Mouse (Mus musculus) adrenal gland, postnatal 25 days (tissue): ENCODE measurements at regions not wholly inside any gene's neighbourhood (a gene's known extent, or its start where the extent isn't known, plus 50 kb on each side); places are given as distances from the start of the nearest gene placed in this dataset.
"Not testable (repeated sequence)": the region's sequence is repeated elsewhere in the genome, so short reads cannot be mapped to it uniquely, and the experiment has no call there.

Experiments
- DNase-seq: peaks from one replicate; pipeline ENCODE4 v3.0.0; 2021; ENCODE audit warnings: mixed read lengths

DNA sequence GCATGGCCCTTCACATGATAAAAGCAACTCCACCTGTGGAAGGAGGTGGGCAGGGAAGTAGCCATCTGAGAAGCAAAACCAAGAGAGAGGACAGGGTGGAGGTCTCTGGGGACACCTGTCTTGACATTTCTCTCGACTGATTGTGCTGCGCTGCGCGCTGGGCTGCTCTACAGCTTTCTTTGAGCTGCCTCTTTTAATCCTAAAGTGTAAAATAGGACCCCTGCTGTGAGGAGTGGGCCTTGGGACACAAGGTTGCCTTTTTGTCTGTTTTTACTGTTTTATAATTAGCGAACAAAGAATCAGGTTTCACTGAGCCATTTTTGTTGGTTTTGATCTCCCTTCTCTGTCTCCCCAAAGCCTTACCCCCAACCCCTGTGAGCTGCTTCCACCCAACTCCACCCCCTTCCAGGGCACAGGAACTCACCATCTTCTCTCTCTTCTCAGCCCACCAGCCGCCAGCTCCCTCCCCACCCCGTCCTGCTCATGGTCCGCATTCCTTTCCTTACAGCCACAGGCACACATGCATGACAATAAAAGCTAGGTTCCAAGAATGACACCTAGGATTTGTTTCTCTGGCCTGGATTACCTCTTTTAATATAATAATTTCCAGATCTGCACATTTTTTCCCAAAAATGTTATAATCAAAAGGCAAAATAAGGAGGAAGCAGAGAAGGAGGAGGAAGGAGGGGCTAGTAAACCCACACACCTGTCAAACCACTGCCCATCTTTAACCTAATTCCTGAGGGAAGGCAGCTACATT lies 57.3 kb downstream of the Cbln4 start:
- DNase-seq, result no peak

DNA sequence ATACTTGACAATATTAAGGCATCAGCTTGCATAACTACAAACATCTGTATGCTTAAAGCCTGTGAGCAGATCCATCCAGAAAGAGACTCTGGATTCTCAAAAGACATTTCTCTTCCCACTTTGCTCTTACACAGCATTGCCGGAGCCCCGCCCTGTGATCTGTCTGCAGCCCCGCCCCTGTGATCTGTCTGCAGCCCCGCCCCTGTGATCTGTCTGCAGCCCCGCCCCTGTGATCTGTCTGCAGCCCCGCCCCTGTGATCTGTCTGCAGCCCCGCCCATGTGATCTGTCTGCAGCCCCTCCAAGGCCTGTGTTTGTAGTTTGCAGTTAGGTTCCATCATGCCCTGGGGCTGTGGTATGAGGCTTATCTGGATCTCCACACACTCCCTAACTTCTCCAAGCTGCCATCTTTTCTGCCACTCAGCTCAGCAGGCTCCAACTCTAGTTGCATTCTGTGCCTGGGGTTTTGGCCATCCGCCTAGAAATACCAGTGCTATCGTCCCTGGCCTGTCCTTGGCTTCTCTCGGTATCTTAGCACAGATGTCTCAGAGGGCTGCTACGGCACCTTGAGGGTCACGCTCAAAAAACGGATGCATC lies 73.9 kb downstream of the Cbln4 start:
- DNase-seq, result peak; percentile 51

DNA sequence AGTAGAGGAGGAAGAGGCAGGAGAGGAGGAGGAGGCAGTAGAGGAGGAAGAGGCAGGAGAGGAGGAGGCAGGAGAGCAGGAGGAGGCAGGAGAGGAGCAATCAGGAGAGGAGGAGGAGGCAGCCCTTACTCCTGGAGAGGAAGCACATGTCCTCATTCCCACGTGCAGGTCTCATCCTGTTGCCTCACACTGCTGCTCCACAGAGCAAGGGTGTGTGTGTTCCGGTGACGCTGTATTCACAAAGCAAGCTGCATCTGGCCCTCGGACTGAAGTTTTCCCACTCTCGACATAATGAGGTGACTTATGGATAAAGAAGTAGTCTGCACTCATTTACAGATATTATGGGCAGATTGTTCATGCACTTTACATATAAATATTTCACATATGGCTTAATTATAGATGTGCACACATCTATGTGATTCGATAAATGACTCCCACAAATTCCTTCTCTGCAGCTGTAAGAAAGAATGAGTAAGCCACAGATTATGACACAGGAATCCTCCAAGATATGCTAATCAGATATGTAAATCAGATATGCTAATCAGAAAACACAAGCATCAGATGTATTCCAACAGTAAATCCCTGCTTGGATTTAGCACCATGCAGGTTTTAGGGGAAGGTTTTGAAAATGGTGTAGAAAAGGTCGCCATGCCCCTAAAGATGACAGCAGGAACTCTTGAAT lies 96.6 kb downstream of the Cbln4 start:
- no peak for DNase-seq

DNA sequence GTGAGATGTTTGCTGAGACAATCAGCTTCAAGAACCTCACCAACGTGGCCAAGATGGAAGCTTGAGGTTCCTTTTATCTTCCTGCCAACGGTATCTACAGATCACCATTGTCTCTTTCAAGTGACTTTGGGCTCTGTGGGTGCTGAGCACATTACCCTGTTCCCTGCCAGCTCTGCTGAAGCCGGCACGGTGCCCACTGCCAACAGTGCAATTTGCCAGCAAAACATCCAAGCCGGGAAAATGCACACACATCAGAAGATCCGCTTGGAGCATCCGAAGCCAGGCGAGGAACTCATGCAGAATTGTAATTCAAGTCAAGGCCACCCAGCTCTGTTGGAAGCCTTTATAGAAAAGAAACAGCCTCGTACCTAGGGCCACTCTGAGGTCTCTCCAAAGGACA lies 100.6 kb downstream of the Cbln4 start:
- no peak for DNase-seq

DNA sequence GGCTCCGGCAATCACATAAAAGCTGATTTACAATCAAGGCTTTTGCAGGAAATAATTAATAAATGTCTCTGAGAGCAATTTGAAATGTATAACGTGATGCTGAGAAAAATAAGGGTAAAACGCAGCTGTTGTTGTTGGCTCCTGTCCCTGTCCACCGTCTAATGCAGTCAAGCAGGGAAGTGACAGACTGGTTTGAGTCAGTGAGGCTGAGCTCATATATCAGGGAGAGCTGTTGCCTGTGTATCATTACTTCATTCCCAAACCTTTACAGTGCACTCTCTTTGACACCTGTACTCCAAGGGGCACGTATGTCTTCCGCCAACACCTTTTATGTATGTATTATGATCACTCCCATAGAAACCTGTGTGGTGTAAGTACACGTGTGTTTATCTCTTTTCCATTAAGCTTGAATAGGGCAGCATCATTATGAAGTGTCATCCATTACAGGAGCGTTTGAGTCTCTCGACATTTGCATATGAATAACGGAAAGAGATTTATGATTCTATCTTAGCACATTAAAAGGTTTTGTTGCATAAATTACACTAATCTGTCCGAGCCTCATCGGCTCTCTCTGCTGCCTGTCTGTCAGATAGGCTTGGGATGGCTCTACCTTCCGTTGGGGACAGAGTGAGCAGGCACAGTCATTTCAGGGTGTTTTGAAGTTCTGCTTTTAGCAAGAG lies 107.5 kb downstream of the Cbln4 start:
- no peak for DNase-seq

DNA sequence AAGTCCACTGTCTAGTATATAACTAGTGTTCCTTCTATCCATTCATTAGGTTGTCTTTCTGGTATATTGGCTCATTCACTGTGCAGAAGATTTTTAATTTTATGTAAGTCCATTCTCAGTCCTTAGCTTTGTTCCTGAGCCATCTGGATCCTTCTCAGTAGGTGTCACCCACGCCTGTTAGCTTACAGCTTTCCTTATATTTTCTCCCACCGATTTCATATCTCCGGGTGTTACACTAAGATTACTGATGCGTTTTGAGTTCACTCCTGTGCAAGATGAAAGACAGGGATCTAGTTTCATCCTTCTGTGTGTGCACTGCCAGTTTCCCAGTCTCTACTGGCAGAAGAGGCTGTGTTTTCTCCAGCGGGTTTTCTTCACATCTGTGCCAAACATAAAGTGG lies 122.3 kb downstream of the Cbln4 start:
- DNase-seq, result no peak

DNA sequence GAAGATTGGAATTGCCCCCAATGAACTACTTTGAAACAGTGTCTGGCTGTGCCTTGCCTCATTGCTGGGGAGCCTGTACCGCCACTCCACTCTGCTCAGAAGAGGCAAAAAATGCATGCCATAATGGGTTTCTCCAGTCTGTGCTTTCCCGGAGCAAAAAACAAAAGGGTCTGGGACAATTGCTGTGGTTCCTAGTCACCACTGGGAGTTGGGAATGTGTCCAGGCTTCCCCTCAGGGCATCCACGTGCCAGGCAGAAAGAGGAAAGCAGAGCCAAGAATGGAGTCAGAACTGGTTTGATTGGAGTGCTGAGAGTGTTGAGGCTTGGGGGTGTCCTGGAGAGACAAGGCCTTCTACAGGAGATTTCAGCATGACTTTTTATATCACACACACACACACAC lies 156.0 kb downstream of the Cbln4 start:
- no peak for DNase-seq

DNA sequence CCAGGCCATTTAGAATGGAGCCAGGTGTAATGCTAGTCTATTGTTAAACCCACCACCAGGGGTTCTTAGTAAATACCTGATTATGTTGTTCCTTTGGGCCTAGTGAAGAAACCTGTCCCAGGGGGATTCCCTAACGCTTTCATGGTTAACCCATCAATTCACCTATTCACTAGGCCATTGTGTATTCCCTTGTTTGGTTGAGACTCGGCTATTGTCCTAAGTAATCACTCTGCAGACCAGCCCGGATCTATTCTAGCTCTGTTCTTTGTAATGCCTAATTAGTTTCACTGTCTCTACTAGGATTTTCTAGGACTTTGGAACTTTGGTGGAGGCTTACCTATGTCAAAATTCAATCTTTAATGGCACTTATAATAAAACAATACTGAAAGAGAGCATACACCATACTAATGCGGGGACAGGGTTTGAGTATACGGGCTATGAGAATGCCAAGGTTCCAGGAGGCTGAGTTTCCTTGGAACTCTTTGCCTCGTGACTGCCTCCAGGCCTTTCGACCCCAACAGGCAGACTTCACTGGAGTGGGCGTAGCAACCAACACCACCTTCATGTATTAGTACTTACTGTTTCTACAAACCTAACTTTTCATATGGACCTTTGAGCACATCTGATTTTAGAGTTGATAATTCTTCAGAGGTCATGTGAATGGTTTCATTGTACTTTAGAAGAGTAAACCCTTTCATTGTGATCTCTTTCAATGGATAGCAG lies 163.9 kb downstream of the Cbln4 start:
- DNase-seq, result not testable (repeated sequence)

DNA sequence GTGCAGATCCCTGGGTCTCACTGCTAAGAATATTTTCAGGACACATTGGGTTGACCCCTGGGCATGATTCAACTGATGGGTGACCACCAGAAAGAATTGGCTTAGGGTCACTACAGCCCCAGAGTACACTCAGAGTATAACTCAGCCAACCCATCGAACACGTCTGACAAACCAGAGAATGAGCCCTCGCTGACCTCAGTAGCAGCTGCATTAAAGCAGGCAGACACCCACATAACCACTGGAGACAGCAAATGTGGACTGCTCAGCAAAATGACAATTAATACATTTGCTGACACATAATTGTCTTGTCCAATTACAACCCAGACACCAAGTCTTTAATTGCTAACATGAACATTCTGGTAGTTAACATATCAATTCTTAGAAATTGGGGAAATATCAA lies 175.7 kb downstream of the Cbln4 start:
- no peak for DNase-seq

DNA sequence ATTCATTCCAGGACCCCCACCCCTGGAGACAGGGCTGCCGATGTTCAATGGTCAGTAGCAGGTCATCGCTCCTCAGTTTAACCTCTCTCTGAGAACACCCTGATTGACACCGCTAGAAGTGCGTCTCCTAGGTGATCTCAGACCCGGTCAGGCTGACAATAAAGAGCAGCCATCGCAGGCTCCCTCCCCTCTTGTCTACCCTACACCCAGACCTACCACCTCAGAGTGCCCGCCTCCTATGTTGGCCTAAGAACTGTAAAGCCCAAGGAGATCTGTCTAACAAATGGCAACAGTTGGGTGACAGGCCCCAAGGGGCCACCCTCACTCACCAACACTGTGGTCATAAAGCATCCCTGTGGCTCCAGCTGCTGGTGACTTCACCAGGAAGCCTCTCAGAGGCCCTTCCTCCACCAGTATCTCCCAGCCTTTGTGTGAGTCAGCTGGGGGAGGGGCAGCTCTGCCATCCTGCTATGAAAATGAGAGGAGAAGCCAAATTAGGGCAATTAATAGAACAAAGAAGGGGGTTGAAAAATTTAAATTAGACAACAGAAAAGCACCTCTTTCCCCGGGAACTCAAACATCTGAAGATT lies 178.8 kb downstream of the Cbln4 start:
- DNase-seq, result no peak

DNA sequence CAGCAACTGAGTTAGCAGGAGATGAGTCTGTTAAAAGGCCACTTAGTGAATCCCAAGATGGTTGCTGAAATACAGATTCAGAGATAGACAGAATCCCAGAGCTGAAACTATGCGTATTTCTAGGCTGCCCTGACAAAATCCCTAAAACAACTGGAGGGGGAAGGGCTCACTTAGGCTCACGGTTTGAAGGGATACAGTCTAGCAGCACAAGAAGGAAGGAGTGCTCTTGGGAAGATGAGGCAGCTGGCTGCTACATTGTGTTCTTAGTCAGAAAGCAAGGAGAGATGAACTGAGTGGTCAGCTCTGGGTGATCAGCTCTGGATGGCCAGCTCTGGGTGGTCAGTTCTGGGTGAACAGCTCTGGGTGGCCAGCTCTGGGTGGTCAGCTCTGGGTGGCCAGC lies 180.6 kb downstream of the Cbln4 start:
- no peak for DNase-seq

DNA sequence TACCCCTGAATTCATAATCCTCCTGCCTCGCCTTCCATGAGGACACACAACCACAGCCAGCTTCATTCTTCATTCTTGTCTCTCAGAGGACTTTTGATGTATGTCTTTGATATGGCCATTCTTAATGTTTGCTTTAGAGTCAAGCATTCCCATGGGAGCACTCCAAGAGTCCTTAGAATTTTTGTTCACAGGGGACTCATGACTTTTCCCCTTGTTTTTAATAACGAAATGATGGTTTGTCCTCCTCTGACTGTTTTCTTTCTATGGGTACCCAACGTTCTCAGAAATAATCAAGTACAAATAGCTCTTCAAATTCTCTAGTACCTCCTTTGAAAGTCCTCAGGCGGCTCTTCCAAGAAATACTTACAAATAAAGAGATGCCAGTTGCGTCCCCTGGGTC lies 184.4 kb downstream of the Cbln4 start:
- no peak for DNase-seq

DNA sequence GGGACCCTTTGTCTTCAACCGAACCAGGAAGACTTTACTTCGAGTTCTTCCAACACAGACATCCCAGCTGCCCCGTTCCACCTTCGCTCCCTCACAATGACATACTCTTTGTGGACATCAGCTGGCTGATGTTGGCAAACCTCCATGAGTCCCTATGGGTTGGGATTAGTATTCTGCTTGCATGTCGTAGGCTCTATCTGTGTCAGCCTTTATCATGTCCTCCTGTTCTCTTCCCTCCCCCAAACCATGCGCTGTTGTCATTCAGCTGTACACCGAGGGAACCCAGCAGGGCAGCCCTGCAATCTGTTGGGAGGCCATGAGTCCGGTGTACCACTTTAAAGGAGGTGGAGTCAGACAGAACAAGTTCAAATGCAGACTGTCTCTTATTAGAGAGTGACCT lies 186.8 kb downstream of the Cbln4 start:
- DNase-seq, result no peak

DNA sequence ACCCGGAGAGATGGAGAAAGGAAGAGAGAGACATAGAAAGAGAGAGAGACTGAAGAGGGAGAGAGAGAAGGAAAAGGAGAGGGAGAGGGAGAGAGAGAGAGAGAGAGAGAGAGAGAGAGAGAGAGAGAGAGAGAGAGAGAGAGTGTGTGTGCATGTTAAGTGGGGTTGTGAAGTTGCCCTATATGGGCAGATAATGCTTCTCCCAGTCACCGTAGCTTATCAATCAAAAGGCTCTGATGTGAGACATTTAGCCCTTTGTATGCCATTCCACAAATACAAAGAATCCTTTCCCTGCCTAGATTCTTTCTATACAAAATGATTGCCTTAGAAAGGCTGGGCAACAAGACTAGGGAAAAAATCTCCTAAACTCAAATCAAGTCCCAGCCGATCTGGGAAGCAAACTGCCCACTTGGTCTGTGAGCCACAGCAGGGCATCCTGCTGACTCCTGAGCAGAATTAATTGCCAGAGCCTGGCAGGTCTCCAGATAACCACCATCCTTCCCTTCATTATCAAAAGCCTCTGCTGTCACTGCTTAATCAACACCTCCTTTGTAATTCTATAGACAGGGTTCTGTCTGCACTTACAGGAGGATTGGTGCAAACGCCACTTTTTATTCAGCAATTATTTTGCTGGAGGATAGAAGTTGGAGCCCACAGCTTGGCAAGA lies 196.3 kb downstream of the Cbln4 start:
- DNase-seq, result no peak

DNA sequence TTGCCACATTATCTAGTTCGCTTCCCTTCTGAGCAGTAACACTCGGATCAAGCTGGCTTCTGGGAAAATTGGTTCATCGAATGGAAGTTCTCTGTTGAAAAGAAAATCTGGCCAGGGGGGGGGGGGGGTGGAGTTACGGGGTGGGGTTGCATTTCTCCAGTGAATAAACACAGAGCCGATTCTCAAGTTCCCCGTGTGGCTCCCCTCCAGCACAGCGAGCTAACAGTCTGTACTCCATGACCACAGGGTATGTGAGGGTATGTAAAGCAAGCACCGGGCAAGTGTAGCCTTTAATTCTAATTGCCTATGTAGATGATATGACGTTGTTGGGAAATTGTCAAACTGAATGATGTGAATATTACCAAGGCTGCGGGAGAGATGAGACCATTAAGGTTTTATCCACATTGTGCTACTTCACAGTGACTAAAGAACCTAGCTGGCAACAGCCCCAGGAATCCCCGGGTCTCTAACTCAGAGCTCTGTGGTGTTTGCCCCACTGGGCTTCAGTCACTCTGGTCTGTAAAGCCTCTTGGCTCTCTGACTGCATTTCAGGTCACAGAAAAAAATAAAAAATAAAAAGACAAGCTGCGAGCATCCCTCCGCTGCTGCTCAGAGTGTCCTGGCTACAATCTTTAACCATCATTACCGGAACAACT lies 203.1 kb downstream of the Cbln4 start:
- no peak for DNase-seq

DNA sequence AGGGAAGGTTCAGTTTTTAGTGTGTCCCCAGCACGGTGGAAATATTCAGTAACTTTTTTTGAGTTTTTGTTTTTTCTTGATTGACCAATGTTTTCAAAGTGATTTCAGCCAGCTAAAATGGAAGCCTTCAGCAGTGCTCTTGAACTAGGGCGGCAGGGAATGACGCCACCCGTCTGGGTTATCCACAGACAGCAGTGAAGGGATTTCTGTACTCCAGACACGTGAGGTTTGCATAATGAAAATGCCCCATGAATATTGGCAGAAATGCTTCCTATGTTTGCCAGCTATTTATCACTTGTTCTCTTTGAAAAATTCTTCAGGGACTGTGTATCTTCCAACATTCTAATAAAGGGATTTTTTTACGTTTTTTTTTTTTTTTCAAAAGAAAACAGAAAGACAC lies 221.1 kb downstream of the Cbln4 start:
- no peak for DNase-seq

DNA sequence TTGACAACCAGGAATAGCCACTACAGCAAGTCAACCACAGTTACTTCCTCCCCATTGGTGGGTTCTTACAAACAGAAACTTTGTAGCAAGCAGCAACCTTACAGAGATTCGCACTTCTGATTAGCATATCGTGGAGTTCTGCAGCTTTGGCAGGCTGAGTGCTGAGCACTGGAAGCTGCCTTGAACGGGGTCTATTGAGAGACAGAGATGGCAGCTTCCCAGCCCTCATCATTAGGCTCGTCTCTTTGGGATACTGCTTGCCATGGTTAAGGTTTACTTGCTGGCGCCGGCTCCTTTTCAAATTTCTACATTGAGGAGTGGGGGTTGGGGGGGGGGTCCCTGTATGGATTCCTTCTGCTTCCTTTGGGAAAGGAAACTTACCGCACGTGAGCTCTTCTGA lies 224.8 kb downstream of the Cbln4 start:
- no peak for DNase-seq

DNA sequence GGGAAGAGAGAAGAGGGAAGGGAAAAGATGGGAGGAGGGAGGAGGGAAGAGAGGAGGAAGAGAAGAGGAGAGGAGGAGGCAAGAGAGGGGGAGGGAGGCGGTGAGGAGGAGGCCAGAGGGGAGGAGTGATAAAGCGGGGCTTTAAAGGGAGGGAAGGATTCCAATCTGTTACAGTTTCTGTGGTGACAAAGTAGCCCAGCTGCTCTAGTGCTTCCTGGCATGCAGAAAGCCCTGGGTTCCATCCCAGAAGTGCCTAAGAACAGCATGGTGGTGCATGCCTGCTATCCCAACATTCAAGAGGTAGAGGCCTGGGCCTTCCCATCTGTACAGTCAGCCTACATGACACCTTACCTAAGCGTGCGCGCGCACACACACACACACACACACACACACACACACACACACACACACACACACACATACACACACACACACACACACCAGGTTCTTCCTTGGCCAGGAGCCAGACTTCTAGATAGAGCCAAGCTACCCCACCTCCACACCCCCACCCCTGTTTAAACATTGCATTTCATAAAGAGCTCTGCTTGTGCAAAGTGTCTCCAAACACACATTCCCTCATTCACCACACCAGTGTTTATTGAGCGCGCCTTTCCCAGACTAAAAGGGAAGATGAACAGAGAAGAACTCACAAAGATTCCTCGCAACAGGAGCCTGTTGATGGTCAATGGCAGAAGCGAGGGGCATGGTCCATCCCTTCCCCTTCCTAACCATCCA lies 226.4 kb downstream of the Cbln4 start:
- DNase-seq, result no peak

DNA sequence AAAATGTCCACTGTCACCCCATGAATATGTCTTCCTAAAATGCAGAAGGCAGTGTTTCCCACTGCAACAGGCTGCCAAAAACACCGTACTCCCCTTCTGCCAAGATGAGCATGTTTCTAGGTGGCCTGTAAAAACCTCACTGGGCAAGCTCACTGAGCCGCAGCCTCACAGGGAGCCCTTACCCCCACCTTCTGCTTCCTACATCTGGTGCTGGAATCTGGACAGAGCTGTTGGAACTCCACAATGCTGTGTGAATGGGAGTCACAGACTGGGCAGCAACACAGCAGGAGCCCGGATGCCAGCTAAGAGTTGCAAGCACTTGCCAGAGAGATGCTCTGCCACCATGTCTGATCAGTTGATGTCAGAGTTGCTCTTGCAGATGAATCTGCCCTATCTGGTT lies 230.6 kb downstream of the Cbln4 start:
- DNase-seq, result no peak

DNA sequence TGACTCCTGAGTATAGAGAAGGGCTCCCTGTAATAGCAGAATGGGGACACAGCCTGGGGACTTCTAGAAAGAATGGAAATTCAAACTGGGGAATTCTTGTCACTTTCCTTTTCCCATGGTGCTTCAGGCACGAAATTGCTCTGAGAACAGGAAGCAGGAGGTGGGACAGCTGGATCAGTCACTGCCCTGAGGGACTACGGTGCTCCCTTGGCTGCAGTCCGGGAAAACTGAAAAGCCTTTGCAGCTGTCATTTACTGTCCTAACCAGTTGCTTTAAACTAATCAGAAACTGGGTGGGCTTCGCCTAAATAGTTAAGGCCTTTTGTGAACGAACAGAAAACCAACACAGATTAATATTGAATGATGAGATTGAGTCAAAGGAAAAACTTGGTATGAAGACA lies 237.9 kb downstream of the Cbln4 start:
- no peak for DNase-seq
